Mouse (Mus musculus): ENCODE data around the gene Macrod1. TPM values are rescaled to one million over a fixed set of nuclear protein-coding genes. Genes with fewer than 3 reads are reported as not detected.

The Macrod1 gene
- polyA plus RNA-seq, 1 experiment from 2014 or later, result 11.0 TPM

DNA sequence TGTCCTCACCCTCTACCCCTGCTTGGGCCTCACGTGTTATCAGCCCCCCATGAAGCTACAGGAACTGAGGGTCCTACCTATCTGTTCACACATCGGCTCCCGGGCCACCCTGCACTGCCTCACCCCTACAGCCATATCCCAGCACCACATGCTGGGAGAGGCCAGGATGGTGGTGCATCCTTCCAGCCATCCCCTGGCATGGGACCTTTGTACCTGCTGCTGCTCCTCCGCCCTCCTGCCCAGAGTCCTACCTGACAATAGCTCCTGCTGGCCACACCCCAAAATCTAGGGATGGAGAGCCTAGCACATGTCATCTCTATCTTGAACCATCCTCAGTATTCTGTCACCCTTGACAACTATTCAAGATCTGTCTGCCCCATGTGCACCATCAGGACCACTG lies 132.4 kb downstream of the Macrod1 start:
- ATAC-seq (ENCODE audit: insufficient read depth) (no peak), DNase-seq (no peak)
- 50% methylated on average over 4 of the region's 4 CpGs for WGBS
- no peak for TF ChIP-seq CTCF (IDR thresholded peaks at IDR 0.05; ENCODE audit: low read depth)
- Histone ChIP-seq H3K4me2 (no peak overlapping the region), H3K4me3 (ENCODE audit: low read depth, low read length) (no peak overlapping the region), H3K9ac (no peak overlapping the region), H3K27ac (ENCODE audit: low read depth) (no peak overlapping the region), H3K4me1 (ENCODE audit: insufficient read depth) (no peaks in the 10 kb centered on the region), H3K36me3 (ENCODE audit: insufficient read depth) (no peaks in the 10 kb centered on the region), H3K9me3 (ENCODE audit: low read depth, low read length) (no peaks in the 10 kb centered on the region), H3K27me3 (ENCODE audit: insufficient read depth, low read length) (peaks cover 20% of the 10 kb centered on the region)

DNA sequence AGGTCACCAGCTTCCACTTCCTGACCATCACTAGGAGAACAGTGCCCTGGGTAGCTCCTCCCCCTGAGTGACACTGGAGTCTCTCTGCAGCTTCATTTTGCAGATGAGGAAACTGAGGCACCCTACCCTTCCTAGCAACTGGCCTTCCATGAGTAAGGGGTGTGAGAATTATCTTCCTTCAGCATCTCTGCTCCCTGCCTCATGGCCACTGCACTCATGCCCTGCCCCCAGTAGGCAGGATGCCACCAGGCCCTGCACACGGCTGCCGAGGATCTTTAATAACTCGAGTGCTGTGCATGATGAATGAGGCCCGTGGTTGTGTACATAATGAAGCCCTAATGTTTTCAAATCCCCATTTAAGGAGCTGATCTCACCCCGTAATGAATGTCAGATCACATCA lies 134.4 kb downstream of the Macrod1 start:
- ATAC-seq (ENCODE audit: insufficient read depth), result no peak
- Histone ChIP-seq H3K9ac (no peak overlapping the region), H3K36me3 (ENCODE audit: insufficient read depth) (no peaks in the 10 kb centered on the region), H3K4me1 (ENCODE audit: insufficient read depth) (no peaks in the 10 kb centered on the region), H3K27ac (ENCODE audit: low read depth) (no peak overlapping the region), H3K4me3 (ENCODE audit: low read depth, low read length) (no peak overlapping the region), H3K4me2 (no peak overlapping the region), H3K27me3 (ENCODE audit: insufficient read depth, low read length) (peaks cover 6% of the 10 kb centered on the region), H3K9me3 (ENCODE audit: low read depth, low read length) (no peaks in the 10 kb centered on the region)
- no peak for TF ChIP-seq CTCF (IDR thresholded peaks at IDR 0.05; ENCODE audit: low read depth)
- 16% methylated on average over 5 of the region's 5 CpGs for WGBS
- DNase-seq, result no peak

DNA sequence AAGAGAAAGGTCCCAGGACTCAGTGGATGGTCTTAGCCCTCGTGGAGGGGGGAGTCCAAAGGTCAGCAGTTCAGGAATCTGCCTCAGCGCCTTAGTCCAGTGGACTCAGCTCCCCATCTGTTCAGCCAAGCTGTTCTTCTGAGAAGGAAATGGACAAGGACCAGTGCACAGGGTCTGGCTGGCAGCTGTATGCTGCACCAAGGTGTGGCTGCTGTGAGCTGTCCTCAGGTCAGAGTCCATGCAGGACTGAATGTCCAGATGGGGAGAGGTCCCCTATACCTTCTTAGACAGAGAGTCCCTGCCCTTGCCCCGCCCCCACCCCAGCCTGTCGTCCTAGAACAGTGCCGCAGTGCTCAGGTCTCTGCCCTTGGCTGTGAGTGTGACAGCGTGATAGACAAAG lies 135.0 kb downstream of the Macrod1 start:
- WGBS, result 38% methylated on average over 6 of the region's 6 CpGs
- no peak for TF ChIP-seq CTCF (IDR thresholded peaks at IDR 0.05; ENCODE audit: low read depth)
- no peaks in the 10 kb centered on the region for H3K4me1 ChIP-seq (ENCODE audit: insufficient read depth)
- H3K9ac ChIP-seq, result no peak overlapping the region
- DNase-seq (no peak), ATAC-seq (ENCODE audit: insufficient read depth) (no peak)
- no peak overlapping the region for H3K27ac ChIP-seq (ENCODE audit: low read depth)
- H3K27me3 ChIP-seq (ENCODE audit: insufficient read depth, low read length), result no peaks in the 10 kb centered on the region; the same call in 1 of the 2 replicates
- H3K4me3 ChIP-seq (ENCODE audit: low read depth, low read length), result no peak overlapping the region
- no peak overlapping the region for H3K4me2 ChIP-seq
- no peaks in the 10 kb centered on the region for H3K36me3 ChIP-seq (ENCODE audit: insufficient read depth)
- no peaks in the 10 kb centered on the region for H3K9me3 ChIP-seq (ENCODE audit: low read depth, low read length)

DNA sequence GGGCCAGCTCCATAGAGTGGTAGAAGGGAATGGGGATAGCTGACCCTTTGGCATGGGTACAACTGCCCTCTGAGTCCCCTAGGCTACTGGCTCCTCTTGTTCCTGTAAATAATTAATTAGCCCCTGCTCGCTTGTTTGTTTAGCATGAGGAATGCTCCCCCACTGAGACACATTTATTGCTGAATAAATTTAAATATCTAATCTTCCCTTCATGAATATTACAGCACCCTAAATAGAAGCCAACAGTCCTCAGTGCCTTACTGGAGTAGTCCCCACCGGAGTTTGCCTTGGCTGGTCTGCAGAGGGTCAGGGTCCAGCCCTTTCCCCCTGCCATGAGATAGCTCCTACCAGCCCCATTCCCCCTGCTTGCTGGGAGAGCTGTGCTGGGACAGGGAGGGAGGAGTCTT lies 136.0 kb downstream of the Macrod1 start:
- Histone ChIP-seq H3K9me3 (ENCODE audit: low read depth, low read length) (no peaks in the 10 kb centered on the region), H3K27me3 (ENCODE audit: insufficient read depth, low read length) (no peaks in the 10 kb centered on the region; the same call in 1 of the 2 replicates), H3K27ac (ENCODE audit: low read depth) (no peak overlapping the region), H3K4me2 (no peak overlapping the region), H3K9ac (no peak overlapping the region), H3K4me3 (ENCODE audit: low read depth, low read length) (no peak overlapping the region), H3K4me1 (ENCODE audit: insufficient read depth) (no peaks in the 10 kb centered on the region), H3K36me3 (ENCODE audit: insufficient read depth) (peaks cover 6% of the 10 kb centered on the region; the same call in 1 of the 2 replicates)
- no peak for TF ChIP-seq CTCF (IDR thresholded peaks at IDR 0.05; ENCODE audit: low read depth)
- no peak for ATAC-seq (ENCODE audit: insufficient read depth)
- WGBS, result 63% methylated on average over 2 of the region's 2 CpGs
- DNase-seq, result no peak

DNA sequence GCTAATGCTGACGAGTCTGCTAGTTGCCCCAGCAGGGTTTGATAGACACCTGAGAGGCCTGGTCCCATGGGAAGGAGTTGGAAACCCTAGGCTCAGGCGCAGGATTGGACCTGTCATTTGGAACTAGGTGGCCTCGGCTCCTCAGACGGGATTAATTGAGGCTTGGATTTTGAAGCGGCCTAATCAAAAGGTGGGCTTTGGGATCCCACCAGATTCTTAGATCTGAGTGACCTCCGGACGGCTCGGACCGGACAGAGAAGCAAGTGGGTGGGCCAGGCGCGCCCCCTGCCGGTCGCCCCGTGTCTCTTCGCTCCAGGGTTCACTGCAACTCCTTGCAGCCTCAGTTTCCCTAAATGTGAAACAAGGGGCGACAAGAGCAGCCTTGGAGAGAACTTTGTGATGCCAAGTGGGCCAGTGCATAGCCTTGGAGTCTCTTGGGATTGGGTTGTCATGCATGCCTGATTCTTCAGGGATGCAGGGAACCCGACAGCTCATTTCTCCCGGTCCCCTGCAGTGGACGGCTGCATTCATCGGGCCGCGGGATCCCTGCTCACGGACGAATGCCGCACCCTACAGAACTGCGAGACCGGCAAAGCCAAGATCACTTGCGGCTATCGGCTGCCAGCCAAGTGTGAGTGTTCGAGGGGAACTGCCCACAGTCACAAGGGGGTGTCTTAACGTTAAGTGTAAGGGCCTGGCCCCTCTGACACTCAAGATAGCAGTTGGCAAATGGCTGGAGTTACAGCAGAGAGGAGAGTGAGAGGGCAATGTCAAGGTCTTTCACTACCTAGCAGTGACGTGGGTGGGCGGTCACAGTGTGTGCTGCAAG lies 139.5 kb downstream of the Macrod1 start:
- H3K4me3 ChIP-seq (ENCODE audit: low read depth, low read length), result no peak overlapping the region
- H3K27ac ChIP-seq (ENCODE audit: low read depth), result no peak overlapping the region
- no peaks in the 10 kb centered on the region for H3K4me1 ChIP-seq (ENCODE audit: insufficient read depth)
- no peak overlapping the region for H3K9ac ChIP-seq
- TF ChIP-seq CTCF (IDR thresholded peaks at IDR 0.05; ENCODE audit: low read depth), result peak; percentile 98
- peaks cover 41% of the 10 kb centered on the region for H3K36me3 ChIP-seq (ENCODE audit: insufficient read depth)
- H3K9me3 ChIP-seq (ENCODE audit: low read depth, low read length), result no peaks in the 10 kb centered on the region
- DNase-seq (peak; percentile 76), ATAC-seq (ENCODE audit: insufficient read depth) (peak; percentile 22)
- H3K4me2 ChIP-seq, result no peak overlapping the region
- 13% methylated on average over 33 of the region's 33 CpGs for WGBS
- H3K27me3 ChIP-seq (ENCODE audit: insufficient read depth, low read length), result no peaks in the 10 kb centered on the region; the same call in 1 of the 2 replicates

DNA sequence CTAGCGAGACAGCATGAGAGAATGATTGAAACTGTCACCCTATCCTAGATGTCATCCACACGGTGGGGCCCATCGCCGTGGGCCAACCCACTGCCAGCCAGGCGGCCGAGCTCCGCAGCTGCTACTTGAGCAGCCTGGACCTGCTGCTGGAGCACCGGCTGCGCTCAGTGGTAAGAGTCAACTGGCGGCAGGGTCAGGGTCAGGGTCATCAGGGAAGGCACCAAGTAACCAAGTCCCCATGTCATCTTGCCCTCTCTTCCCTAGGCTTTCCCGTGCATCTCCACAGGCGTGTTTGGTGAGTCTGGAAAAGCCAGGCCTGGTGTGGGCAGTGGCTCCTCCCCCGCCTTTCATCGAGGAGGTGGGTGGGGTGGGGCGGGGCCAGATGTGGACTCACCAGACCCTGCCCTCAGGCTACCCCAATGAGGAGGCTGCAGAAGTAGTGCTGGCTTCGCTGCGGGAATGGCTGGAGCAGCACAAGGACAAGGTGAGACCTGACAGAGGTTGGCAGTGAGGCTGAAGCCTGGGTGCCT lies 140.2 kb downstream of the Macrod1 start:
- Histone ChIP-seq H3K9ac (no peak overlapping the region), H3K27me3 (ENCODE audit: insufficient read depth, low read length) (no peaks in the 10 kb centered on the region; the same call in 1 of the 2 replicates), H3K4me3 (ENCODE audit: low read depth, low read length) (no peak overlapping the region), H3K9me3 (ENCODE audit: low read depth, low read length) (no peaks in the 10 kb centered on the region), H3K27ac (ENCODE audit: low read depth) (no peak overlapping the region), H3K4me1 (ENCODE audit: insufficient read depth) (no peaks in the 10 kb centered on the region), H3K36me3 (ENCODE audit: insufficient read depth) (peaks cover 48% of the 10 kb centered on the region), H3K4me2 (no peak overlapping the region)
- no peak for TF ChIP-seq CTCF (IDR thresholded peaks at IDR 0.05; ENCODE audit: low read depth)
- WGBS, result 11% methylated on average over 17 of the region's 17 CpGs
- DNase-seq (peak; percentile 45), ATAC-seq (ENCODE audit: insufficient read depth) (peak; percentile 66)

DNA sequence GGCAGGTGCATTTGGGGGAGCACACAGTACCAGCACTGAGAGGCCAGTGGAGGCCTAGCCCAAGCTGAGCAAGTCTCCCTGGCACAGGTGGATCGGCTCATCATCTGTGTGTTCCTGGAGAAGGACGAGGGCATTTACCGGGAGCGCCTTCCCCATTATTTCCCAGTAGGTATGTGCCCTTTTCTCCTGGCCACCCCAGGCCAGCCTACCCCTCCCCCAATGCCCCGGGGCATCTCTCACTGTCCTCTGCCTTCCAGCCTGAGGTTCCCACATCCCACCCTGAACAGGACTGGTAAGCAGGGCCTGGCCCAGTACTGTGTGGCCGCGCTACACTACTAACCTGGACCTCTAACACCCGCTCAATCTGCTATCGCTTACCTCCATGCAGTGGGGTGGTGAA lies 140.8 kb downstream of the Macrod1 start:
- peaks cover 51% of the 10 kb centered on the region for H3K36me3 ChIP-seq (ENCODE audit: insufficient read depth)
- ATAC-seq (ENCODE audit: insufficient read depth) (peak; percentile 2; the same call in 1 of the 2 replicates), DNase-seq (no peak)
- WGBS, result 85% methylated on average over 9 of the region's 9 CpGs
- no peak overlapping the region for H3K4me3 ChIP-seq (ENCODE audit: low read depth, low read length)
- no peak for TF ChIP-seq CTCF (IDR thresholded peaks at IDR 0.05; ENCODE audit: low read depth)
- no peaks in the 10 kb centered on the region for H3K4me1 ChIP-seq (ENCODE audit: insufficient read depth)
- H3K9ac ChIP-seq, result no peak overlapping the region
- no peak overlapping the region for H3K4me2 ChIP-seq
- no peak overlapping the region for H3K27ac ChIP-seq (ENCODE audit: low read depth)
- H3K9me3 ChIP-seq (ENCODE audit: low read depth, low read length), result no peaks in the 10 kb centered on the region
- no peaks in the 10 kb centered on the region for H3K27me3 ChIP-seq (ENCODE audit: insufficient read depth, low read length)
